Mouse (Mus musculus): Measurements from ENCODE around the gene Eef1akmt3.

DNA sequence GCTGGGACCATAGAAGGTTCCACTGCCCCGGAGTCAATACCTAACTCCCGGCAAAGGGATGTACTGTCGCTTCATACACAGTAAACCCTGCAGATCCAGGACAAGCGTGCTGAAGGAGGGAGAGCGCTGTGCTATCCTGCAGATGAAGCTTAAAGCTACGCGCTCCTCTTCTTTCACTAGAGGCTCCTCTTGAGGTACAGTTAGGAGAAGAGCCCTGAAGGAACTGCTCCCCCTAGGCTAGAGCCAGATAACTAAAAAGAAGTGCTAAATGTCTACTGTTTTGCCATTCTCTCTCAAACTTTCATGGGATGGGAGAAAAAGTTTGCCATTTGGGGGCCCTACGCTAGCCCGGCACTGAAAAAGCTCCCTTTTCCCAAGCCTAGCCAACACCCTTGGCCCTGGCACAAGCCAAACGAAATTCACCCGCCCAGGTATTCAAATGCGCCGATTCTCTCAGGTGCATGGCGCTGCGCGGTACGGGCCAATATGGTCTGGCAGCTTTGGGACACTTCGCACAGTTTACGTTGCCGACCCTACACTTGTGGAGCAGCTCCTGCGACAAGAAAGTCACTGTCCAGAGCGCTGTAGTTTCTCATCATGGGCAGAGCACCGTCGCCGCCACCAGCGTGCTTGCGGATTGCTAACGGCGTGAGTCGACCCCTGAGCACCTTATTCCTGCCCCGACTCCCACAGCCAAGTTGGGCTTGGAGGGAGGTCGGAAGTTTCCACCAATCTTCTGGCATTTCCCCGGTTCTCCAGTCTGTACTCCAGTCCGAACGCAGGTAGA is 7.5 kb upstream of the Eef1akmt3 start:
- TF ChIP-seq CTCF (IDR thresholded peaks at IDR 0.05) = no peak
- TF ChIP-seq POLR2A (IDR thresholded peaks at IDR 0.05; ENCODE audit: insufficient read depth, low read depth, low read length) = no peak
